Mouse (Mus musculus) left cerebral cortex, postnatal 10 days (tissue): ENCODE measurements at regions not wholly inside any gene's neighbourhood (a gene's known extent, or its start where the extent isn't known, plus 50 kb on each side); places are given as distances from the start of the nearest gene placed in this dataset.

Experiments used
- DNase-seq, 2 experiments: peaks; one replicate each; pipeline ENCODE4 v3.0.0; 2021 to 2022; ENCODE audit warnings: low spot score in 2 of 2, mixed read lengths in 1 of 2; ENCODE audit errors: extremely low spot score in 1 of 2
- intact Hi-C: fragments of 180-260 bp; cut with DNase I; formaldehyde crosslinking; loops from one replicate; pipeline ENCODE4 v1.15.1; 2025

DNA sequence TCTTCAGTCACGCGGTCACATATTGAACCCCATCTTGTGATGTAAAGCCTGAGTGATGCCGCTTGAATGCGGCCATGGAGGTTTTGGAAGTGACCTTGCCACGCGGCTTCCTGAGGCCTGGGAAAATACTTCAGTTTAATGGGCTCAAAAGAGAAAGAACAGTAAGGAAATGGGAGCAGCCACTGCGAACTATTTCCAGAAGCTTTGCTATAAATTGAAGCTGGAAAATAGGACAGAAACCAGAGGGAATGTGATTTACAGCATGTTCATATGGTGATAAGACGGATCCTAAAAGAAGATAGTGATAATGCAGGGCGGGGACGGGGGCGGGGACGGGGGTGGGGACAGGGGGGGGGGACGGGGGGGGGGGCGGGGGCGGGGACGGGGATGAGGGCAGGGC is 52.7 kb upstream of the Trpc4 start:
- intact Hi-C loops = no loop called here
- no peak for DNase-seq

DNA sequence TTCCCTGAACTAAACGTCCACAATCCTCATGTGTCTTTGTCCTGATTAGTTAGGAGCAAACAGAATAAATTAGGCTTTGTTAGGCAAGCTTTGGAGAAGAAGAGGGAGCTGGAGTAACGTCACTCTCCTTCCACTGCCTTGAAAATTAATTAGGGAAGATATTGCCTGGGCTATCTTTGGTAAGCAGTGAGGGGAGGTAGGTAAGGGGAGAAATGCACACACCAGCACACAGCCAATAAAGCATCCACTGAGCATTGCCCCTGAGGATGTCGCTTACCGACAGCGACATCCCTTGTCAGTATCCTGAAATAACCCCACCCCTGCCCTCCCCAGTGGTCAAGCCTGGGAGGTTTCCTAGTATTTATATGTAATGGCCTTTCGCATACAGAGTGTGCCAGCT is 72.2 kb upstream of the Trpc4 start:
- intact Hi-C loops = loop anchor here (2.0 kb wide), 1 partner anchor 71 kb away; no protein-coding TSS in a partner anchor
- no peak for DNase-seq

DNA sequence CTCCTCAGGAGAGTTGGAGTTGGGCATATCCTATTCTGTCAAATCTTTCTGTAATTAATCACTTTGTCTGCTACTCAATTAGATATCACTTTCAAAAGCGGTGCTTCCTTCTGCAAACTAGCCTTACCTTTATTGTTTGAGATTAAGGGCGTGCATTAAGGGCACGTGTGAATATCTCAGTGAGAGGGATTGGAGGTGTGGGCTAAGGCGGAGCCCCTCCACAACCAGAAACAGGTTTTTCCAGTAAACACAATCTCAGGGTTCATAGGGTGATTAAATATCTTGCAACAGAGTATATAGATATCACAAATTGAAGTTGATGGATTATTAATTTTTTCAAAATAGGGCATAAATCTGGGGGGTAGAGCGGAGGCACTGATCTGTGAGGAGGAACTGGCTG is 79.4 kb upstream of the Trpc4 start:
- DNase-seq = no peak
- intact Hi-C loops = no loop called here

DNA sequence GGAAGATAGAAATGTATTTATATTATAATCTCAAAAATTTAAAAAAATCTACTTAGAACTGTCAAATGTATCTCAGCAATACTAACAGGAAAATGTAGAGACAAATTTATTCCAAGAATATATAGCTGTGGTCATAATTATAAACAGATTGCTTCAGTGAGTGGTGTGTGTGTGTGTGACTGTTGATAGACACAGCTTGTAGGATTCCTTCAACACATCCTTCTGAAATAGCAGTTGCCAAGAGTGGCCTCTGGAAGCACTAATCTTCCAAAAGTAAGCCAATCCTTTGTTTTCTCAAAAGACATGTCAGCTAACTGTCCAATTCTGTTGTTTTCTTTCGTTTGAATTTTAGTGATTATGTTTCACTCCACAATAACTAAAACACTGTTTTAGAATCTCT is 95.2 kb upstream of the Trpc4 start:
- no peak for DNase-seq
- intact Hi-C loops = no loop called here

DNA sequence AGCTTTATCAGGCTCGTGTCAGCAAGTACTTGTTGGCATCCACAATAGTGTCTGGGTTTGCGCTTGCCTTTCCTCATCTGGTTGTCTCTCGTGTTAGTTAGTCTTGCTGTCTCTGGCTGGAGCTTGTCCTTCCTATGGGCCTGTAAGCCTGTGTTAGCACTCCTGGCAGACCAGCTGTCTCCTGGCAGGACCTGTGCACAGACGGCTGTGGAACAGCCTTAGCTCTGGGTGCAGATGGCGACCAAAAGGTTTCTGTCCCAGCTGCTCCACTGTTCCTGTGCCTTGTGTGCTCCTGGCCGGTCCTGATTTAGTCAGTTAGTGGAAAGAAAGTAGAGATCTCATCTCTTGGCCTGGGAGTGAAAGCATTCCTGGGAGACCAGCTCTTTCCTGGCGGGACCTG is 101.5 kb upstream of the Trpc4 start:
- intact Hi-C loops = no loop called here
- DNase-seq = no peak

GRCm38 (mm10) chr3:54049370-54049769 is 106.5 kb upstream of the Trpc4 start:
- peak; percentile 35 to 41 for DNase-seq
- intact Hi-C loops = no loop called here

- intact Hi-C loops = no loop called here
- DNase-seq = no peak
These were observed 107.7 kb upstream of the Trpc4 start for GRCm38 (mm10) chr3:54048091-54048670.

DNA sequence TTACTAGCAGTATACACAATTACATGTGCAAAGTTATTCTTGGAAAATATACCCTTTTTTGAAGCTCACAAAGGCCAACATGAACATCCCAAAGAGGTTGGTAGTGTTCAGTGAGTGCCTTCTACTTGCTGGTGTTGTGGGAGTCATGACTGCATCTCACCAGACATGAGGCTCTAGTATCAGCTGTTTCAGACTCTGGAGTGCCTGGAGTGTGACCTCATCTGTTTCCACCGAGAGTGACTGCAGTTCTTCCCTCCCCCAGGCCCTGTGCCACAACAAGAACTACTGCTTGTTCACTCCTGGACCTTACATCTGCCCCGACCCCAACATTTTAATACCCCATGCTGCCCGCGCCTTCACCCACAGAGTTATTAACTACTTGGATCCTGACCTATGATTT is 128.5 kb upstream of the Trpc4 start:
- DNase-seq = no peak
- intact Hi-C loops = no loop called here

- DNase-seq = no peak
- intact Hi-C loops = no loop called here
These were observed 135.6 kb upstream of the Trpc4 start for GRCm38 (mm10) chr3:54020196-54020595.

GRCm38 (mm10) chr3:54017943-54018649 is 137.7 kb upstream of the Trpc4 start:
- intact Hi-C loops = no loop called here
- DNase-seq = no peak

DNA sequence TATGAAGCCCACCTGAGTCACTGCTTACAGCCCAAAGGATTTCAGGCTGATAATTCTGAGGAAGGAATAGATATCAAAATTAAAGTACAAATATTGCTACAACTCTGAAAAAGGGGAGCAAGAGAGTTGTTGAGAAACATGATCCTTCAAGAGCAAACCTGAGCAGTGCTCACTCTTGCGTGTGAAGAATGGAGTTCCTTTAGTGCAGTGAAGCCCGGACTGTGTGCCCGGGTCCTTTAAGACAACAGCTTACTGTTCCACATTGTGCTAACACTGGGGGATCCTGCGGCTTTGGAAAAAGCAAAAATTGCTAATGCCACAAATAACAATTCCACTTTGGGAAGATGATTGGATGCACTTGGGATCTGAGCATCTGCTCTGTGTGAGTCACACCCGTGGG is 139.0 kb upstream of the Trpc4 start:
- DNase-seq = no peak
- intact Hi-C loops = no loop called here

- intact Hi-C loops = no loop called here
- no peak for DNase-seq
These were observed 144.8 kb upstream of the Trpc4 start for GRCm38 (mm10) chr3:54011016-54011415.

DNA sequence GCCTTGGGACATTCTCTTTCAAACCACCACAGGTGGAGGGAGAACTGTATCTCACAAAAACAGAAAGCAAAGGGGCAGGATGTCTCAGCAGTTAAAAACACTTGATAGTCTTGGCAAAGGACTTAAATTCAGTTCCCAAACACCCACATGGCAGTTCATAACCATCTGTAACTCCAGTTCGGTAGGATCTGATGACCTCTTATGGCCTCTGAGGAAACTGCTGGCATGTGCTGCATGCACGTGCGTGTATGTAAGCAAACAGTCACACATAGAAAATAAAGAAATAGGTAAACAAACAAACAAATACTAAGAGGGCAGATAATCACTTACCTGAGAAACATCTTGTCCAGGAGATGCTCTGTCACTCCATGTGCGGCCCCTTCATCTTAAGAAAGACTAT is 129.4 kb upstream of the Ufm1 start:
- no peak for DNase-seq
- intact Hi-C loops = no loop called here

DNA sequence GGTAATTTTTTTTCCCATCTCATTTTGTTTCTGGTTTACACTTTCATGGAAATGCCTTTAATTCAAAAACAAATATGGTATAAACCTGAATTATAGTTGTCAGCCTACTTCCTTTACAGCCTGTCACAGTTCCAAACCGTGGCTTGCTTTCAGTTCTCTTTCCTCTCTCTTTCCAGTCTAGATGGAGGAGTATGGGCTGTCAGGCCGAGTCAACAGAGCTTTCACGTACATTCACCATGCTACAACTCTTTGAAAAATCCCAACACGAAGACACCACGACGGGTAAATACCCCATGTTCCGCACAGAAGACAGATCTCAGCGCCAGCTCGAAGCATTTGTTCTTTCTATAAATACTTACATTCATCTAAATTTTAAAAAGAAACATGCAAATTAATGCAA is 125.2 kb upstream of the Ufm1 start:
- peak in 1 of 2 experiments; percentile 51 for DNase-seq
- intact Hi-C loops = no loop called here

- DNase-seq = peak in 1 of 2 experiments; percentile 7
- intact Hi-C loops = no loop called here
These were observed 124.6 kb upstream of the Ufm1 start for GRCm38 (mm10) chr3:53988256-53988655.

- DNase-seq = no peak
- intact Hi-C loops = no loop called here
These were observed 123.7 kb upstream of the Ufm1 start for GRCm38 (mm10) chr3:53987316-53987715.

- DNase-seq = no peak
- intact Hi-C loops = no loop called here
These were observed 121.3 kb upstream of the Ufm1 start for GRCm38 (mm10) chr3:53984743-53985550.

DNA sequence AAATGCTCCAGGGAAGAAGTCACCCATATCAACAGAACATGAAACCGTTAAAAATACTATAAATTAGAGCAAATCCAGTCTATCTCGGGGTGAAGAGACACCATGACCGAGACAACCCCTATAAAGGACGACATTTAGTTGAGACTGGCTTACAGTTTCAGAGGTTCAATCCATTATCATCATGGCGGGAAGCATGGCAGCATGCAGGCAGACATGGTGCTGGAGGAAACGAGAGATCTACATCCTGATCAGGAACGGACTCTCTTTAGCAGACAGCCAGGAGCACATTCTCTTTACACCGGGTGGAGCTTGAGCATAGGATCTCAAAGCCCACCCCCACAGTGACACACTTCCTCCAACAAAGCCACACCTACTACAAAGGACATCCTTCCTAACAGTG is 118.7 kb upstream of the Ufm1 start:
- no peak for DNase-seq
- intact Hi-C loops = no loop called here

- intact Hi-C loops = no loop called here
- DNase-seq = no peak
These were observed 118.0 kb upstream of the Ufm1 start for GRCm38 (mm10) chr3:53981585-53981984.
